ENCODE assay signal across 8 mouse cellular contexts in genomic region chr3:103913451-103913961, GRCm38 (mm10). TPM values are rescaled to one million over a fixed set of nuclear protein-coding genes. Genes with fewer than 3 reads are reported as not detected.
A peak's percentile ranks its signal among the peaks of the same experiment; 100 is the strongest.
DNase-seq lines count a peak whose midpoint lies in the region; ATAC-seq and TF ChIP-seq lines count a peak whose summit lies in the region.

No protein-coding gene starts in this region.

- 2% methylated on average over 11 of the region's 11 CpGs for WGBS in liver, adult 2 months
- WGBS in neural tube, embryonic 12.5 days: 4% methylated on average over 11 of the region's 11 CpGs

- peak; percentile 22; the same call in 1 of the 2 replicates for ATAC-seq in neural tube, embryonic 12.5 days (ENCODE audit: low FRiP score, low read depth)

- H3K79me2 ChIP-seq in liver, adult 2 months (ENCODE audit: control insufficient read depth, insufficient read depth, low read length): peaks cover 10% of the 10 kb centered on the region; the same call in 1 of the 2 replicates

- H3K36me3 ChIP-seq in liver, adult 2 months (ENCODE audit: control insufficient read depth, insufficient read depth, low read length): no peaks in the 10 kb centered on the region
- H3K36me3 ChIP-seq in neural tube, embryonic 12.5 days: no peaks in the 10 kb centered on the region

- TF ChIP-seq CTCF in liver, adult 2 months (IDR thresholded peaks at IDR 0.05; ENCODE audit: low read depth, low read length): no peak

- H3K4me2 ChIP-seq in neural tube, embryonic 12.5 days (replicated peaks): peak overlapping the region; percentile 75

- no peaks in the 10 kb centered on the region for H3K27me3 ChIP-seq in liver, adult 2 months (ENCODE audit: control insufficient read depth, insufficient read depth, low read length)
- H3K27me3 ChIP-seq in neural tube, embryonic 12.5 days (replicated peaks): no peaks in the 10 kb centered on the region

- no peak overlapping the region for H3K9ac ChIP-seq in liver, adult 2 months (ENCODE audit: low read depth, low read length)
- peak overlapping the region; percentile 94 for H3K9ac ChIP-seq in neural tube, embryonic 12.5 days

- no peak for TF ChIP-seq POLR2A in liver, adult 2 months (IDR thresholded peaks at IDR 0.05; ENCODE audit: extremely low read depth, insufficient read depth, low read length)

- peaks cover 6% of the 10 kb centered on the region; the same call in 1 of the 2 replicates for H3K4me1 ChIP-seq in liver, adult 2 months (ENCODE audit: control insufficient read depth, insufficient read depth, low read length)
- peaks cover 10% of the 10 kb centered on the region for H3K4me1 ChIP-seq in neural tube, embryonic 12.5 days

- no peaks in the 10 kb centered on the region for H3K9me3 ChIP-seq in neural tube, embryonic 12.5 days

- DNase-seq in adrenal gland, postnatal 36 days: peak; percentile 17 to 29
- DNase-seq in adrenal gland, adult 2 months: no peak
- DNase-seq in urinary bladder, postnatal 14 days (ENCODE audit: low spot score): peak; percentile 12
- no peak for DNase-seq in urinary bladder, adult 2 months (ENCODE audit: low spot score)
- DNase-seq in heart, postnatal 4 days: peak; percentile 20
- peak; percentile 34 for DNase-seq in liver, adult 2 months (ENCODE audit: extremely low read depth, low read depth, low spot score)
- DNase-seq in urinary bladder, postnatal 4 days (ENCODE audit: low spot score in 2 of 2): no peak

- H3K4me3 ChIP-seq in liver, adult 2 months (ENCODE audit: insufficient read depth, low read depth, low read length): peak overlapping the region; percentile 99
- H3K4me3 ChIP-seq in neural tube, embryonic 12.5 days: peak overlapping the region; percentile 97

- peak overlapping the region; percentile 49; the same call in 1 of the 2 replicates for H3K27ac ChIP-seq in liver, adult 2 months (replicated peaks; ENCODE audit: insufficient read depth, low read depth, low read length)
- H3K27ac ChIP-seq in neural tube, embryonic 12.5 days: peak overlapping the region; percentile 74; the same call in 1 of the 2 replicates

RNA-seq across cellular contexts. Expression of gene Rsbn1, which starts 0.4 kb away (rescaled TPM):
- total RNA-seq in adrenal gland, postnatal 36 days (2021): 10 to 100 TPM; 16.0 to 18.4 TPM
- 10 to 100 TPM; 14.6 to 18.3 TPM for total RNA-seq in adrenal gland, adult 2 months (2021)
- 5.1 and 6.3 TPM in 2 replicates for polyA plus RNA-seq in adrenal gland, adult 2 months (2012; rRNA removed)
- 6.6 and 7.9 TPM in 2 replicates for polyA plus RNA-seq in urinary bladder, adult 2 months (2012; rRNA removed)
- 1 to 10 TPM; 9.1 to 9.8 TPM for total RNA-seq in heart, postnatal 4 days (2021)
- total RNA-seq in liver, adult 2 months (2014; rRNA removed): 5.8 and 7.1 TPM in 2 replicates
- 0.68 and 1.1 TPM in 2 replicates for polyA plus RNA-seq in liver, adult 2 months (2012; rRNA removed)
- polyA plus RNA-seq in neural tube, embryonic 12.5 days (2016; fragmentation: Nextera tagmentation; extraction: Ambion mirVana): 24.0 and 25.3 TPM in 2 replicates

RNA-seq across cellular contexts. Expression of gene Ptpn22, which starts 53.9 kb away (rescaled TPM):
- 1 to 10 TPM; 1.4 to 1.7 TPM for total RNA-seq in adrenal gland, postnatal 36 days (2021)
- total RNA-seq in adrenal gland, adult 2 months (2021): 1 to 10 TPM; 1.6 to 2.7 TPM
- polyA plus RNA-seq in adrenal gland, adult 2 months (2012; rRNA removed): 0.27 and 0.41 TPM in 2 replicates
- polyA plus RNA-seq in urinary bladder, adult 2 months (2012; rRNA removed): 1.6 and 1.7 TPM in 2 replicates
- total RNA-seq in heart, postnatal 4 days (2021): under 1 TPM; 0.57 to 0.72 TPM
- 0.83 and 1.6 TPM in 2 replicates for total RNA-seq in liver, adult 2 months (2014; rRNA removed)
- polyA plus RNA-seq in liver, adult 2 months (2012; rRNA removed): 0.78 and 0.87 TPM in 2 replicates
- 0.44 TPM in 1 of 2 replicates, not detected in the other for polyA plus RNA-seq in neural tube, embryonic 12.5 days (2016; fragmentation: Nextera tagmentation; extraction: Ambion mirVana)

RNA-seq across cellular contexts. Expression of gene Phtf1, which starts 54.4 kb away (rescaled TPM):
- total RNA-seq in adrenal gland, postnatal 36 days (2021): 10 to 100 TPM; 18.7 to 20.8 TPM
- 10 to 100 TPM; 14.4 to 21.2 TPM for total RNA-seq in adrenal gland, adult 2 months (2021)
- 12.4 and 13.9 TPM in 2 replicates for polyA plus RNA-seq in adrenal gland, adult 2 months (2012; rRNA removed)
- polyA plus RNA-seq in urinary bladder, adult 2 months (2012; rRNA removed): 12.0 and 13.6 TPM in 2 replicates
- 10 to 100 TPM; 12.7 to 16.6 TPM for total RNA-seq in heart, postnatal 4 days (2021)
- 5.2 TPM in 2 replicates for total RNA-seq in liver, adult 2 months (2014; rRNA removed)
- polyA plus RNA-seq in liver, adult 2 months (2012; rRNA removed): 1.2 and 1.6 TPM in 2 replicates
- polyA plus RNA-seq in neural tube, embryonic 12.5 days (2016; fragmentation: Nextera tagmentation; extraction: Ambion mirVana): 43.3 and 43.5 TPM in 2 replicates

Comparison
In these comparisons a context has a peak if more than half of its experiments do, and no peak if none do; other contexts are left out.
1. DNase-seq: peak in adrenal gland, postnatal 36 days (2 of 2), urinary bladder, postnatal 14 days (single experiment), heart, postnatal 4 days (single experiment) and liver, adult 2 months (single experiment); none in adrenal gland, adult 2 months (single experiment), urinary bladder, adult 2 months (single experiment) and urinary bladder, postnatal 4 days (0 of 2).